Mouse (Mus musculus) megakaryocyte progenitor cell, adult 5-6 weeks (primary cell): ENCODE results near the gene Slc25a30. TPM values are rescaled to one million over a fixed set of nuclear protein-coding genes. Genes with fewer than 3 reads are reported as not detected.

Experiments
- ATAC-seq: replicated peaks from 2 replicates; pipeline ENCODE4 v1.8.0; 2016; ENCODE audit warnings: mild to moderate bottlenecking, moderate TSS enrichment, inconsistent platforms; ENCODE audit not compliant: poor library complexity
- total RNA-seq, 2 experiments: library from RNA; stranded (forward) in 1 of 2; stranded (reverse) in 1 of 2; fragments of 157-497, 149-512 nt in 1 of 2; fragments of 200-1000 nt in 1 of 2; gene quantifications; 2 replicates each; pipeline versions ENCODE4 v1.2.3 to v1.2.4; 2015 to 2017

The Slc25a30 gene
- total RNA-seq, 2 experiments from 2014 or later = 16.9 to 17.3 TPM

- no peak for ATAC-seq
Observed at GRCm38 (mm10) chr14:75794324-75794723, 7.5 kb upstream of the Slc25a30 start.

DNA sequence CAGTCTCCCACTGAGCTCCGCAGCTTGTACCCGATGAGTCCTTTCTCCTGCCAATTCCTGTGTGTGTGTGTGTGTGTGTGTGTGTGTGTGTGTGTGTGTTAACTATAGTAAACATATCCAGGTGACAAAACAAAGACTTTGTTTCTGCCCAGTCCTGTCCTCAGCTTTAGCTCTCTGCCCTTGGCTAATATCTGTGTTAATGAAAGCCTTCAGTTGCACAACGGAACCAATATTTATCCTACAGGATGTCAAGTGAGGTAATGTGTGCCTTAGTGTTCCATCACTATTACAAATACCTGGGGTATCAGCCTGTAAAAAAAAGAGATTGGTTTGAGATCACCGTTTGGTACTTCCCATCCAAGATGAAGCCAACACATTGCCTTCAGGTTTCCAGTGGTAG is 6.3 kb upstream of the Slc25a30 start:
- no peak for ATAC-seq

DNA sequence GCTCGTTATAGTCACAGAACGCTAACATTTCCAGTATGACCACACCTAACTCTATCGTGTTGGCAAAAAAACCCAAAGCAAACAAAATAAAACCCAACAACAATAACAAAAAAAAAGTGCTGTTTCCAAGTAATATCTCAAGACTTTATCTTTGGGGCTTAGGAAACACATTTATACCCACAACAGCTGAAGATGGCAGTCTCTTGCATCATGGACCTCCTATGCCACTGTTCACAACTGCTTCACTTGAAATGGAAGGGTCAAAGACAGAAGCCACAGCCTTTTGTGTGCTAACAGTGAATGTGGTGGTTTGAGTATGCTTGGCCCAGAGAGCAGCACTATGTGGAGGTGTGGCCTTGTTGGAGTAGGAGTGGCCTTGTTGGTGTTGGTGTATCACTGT is 4.5 kb upstream of the Slc25a30 start:
- no peak for ATAC-seq

DNA sequence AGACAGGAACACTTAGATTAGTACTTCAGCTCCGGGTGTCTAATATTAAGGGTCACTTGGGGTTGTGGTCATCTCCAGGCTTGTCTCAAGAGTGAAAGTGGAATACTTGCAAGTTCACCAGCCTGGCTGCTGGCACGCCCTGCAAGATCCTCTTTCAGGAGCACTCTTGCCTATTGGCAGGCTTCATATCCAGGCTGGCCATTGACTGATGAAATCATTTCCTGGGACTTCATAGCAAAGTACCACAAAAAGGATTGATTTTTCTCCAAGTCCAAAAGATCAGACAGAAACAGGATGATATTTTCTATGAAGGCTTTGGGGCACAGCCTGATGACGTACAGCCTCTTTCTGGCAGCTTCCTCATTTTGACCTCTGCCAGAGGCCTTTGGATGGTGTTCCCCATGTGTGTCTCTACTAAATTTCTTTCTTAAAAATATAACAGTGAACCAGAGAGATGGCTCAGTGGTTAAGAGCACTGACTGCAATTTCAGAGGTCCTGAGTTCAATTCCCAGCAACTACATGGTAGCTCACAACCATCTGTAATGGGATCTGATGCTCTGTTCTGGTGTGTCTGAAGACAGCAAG is 3.7 kb upstream of the Slc25a30 start:
- no peak for ATAC-seq

GRCm38 (mm10) chr14:75789291-75789690 is 2.5 kb upstream of the Slc25a30 start:
- ATAC-seq = no peak

GRCm38 (mm10) chr14:75787794-75788175 is 948 bp upstream of the Slc25a30 start:
- ATAC-seq = no peak

- peak; percentile 56 for ATAC-seq
Observed at GRCm38 (mm10) chr14:75786424-75786867, 391 bp downstream of the Slc25a30 start.

- no peak for ATAC-seq
Observed at GRCm38 (mm10) chr14:75779913-75780312, 6.9 kb downstream of the Slc25a30 start.

DNA sequence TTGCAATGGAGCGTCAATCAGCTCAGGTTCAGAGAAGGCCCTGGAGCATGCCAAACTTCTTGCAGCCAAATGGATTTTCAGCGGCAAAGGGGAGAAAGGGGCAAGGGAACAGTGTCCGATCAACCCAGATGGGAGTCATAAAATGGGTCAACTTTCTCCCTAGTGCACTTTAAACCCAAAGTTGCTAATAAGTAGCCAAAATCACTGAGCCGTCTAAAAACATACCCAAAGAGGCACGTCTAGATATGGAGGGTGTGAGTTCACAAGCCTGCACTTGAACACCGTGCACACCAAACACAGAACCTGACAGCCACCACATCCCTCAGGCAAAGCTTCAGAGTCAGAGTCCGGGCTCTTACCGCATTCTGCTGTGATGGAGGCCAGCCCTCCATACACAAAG is 10.2 kb downstream of the Slc25a30 start:
- no peak for ATAC-seq

DNA sequence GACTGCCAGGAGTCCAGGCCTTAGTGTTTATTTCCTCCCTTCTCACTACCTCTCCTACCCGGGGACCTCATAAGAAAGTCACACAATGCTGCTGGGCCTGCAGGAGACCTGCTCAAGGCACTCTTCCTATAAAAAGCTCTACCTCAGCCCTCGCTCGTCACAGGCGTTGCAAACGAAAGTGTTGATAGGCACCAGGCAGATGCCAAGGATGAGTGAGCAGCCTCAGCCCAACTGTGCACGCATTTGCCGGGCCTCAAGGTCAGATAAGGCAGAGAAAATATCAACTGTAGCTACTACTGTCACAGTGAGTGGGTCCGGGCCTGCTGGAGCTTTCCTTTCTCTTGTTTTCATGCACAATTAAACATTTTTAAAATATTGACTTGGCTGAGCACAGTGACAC is 13.4 kb downstream of the Slc25a30 start:
- ATAC-seq = peak; percentile 92

- peak; percentile 20; the same call in 1 of the 2 replicates for ATAC-seq
Observed at GRCm38 (mm10) chr14:75772407-75772806, 14.4 kb downstream of the Slc25a30 start.

- no peak for ATAC-seq
Observed at GRCm38 (mm10) chr14:75771101-75771501, 15.7 kb downstream of the Slc25a30 start.

DNA sequence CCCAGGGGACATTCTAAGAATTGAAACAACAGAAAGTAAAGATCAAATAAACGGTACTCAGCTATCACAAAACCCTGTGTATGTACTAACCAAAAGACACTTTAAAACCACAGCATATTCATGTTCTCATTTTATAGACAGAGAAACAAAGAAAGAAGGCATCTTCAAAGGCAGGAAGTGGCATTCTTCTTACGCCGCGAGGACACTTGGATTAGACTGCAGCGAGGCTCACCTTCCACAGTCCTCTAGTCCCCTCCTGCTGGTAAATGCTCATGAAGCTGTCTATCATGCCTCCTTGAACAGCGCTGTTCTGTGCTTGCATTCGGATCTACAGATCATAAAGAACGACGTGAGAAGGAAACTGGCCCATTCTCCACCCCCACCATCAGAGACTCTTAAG is 17.5 kb downstream of the Slc25a30 start:
- no peak for ATAC-seq

DNA sequence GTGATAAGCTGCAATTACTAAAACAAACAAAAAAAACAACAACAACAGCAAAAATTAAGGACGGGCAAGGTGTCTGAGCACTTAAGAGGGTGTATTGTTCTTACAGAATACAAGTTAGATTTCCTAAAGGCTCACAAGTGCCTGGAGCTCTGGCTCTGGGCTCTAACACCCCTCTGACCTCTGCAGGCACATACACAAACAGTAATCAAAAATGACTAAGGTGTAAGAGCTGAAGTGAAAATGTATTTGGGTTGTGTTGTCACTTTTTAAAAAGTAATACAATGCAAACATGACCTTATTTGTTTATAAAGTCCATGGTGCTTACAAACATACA is 18.6 kb downstream of the Slc25a30 start:
- no peak for ATAC-seq

GRCm38 (mm10) chr14:75767492-75768274 is 19.2 kb downstream of the Slc25a30 start:
- ATAC-seq = peak; percentile 84

GRCm38 (mm10) chr14:75761028-75761805 is 25.6 kb downstream of the Slc25a30 start:
- peak; percentile 96 for ATAC-seq

- ATAC-seq = no peak
Observed at GRCm38 (mm10) chr14:75758401-75758800, 28.4 kb downstream of the Slc25a30 start.

DNA sequence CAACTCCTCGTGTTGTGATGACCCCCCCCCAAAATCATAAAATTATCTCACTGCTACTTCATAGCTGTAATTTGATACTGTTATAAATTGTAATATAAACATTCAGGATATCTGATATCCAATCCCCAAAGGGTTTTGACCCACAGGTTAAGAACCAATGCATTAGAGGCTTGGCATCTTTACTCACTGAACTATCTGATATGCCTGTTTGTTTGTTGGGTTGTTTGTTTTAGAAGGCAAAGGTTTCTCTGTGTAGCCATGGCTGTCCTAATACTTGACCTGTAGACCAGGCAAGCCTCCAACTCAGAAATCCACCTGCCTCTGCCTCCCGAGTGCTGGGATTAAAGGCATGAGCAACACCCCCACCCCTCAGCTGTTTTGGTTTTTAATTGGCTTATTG is 29.0 kb downstream of the Slc25a30 start:
- ATAC-seq = no peak

- no peak for ATAC-seq
Observed at GRCm38 (mm10) chr14:75756971-75757370, 29.9 kb downstream of the Slc25a30 start.

GRCm38 (mm10) chr14:75753991-75754817 is 32.6 kb downstream of the Slc25a30 start, which contains the start of gene Cog3:
Gene Cog3 (minus strand): TSS chr14:75754517.
- peak; percentile 89 for ATAC-seq

GRCm38 (mm10) chr14:75753206-75753605 is 33.6 kb downstream of the Slc25a30 start:
- ATAC-seq = no peak
